Mouse (Mus musculus) hindbrain, embryonic 14.5 days (tissue): ENCODE measurements around the gene Alkbh2. TPM values are rescaled to one million over a fixed set of nuclear protein-coding genes. Genes with fewer than 3 reads are reported as not detected.

ENCODE experiments used
- ATAC-seq: fragments of 200-750 bp; cut with Nextera tagmentation; 2 replicates; pipeline ENCODE4 v1.8.0; 2017; ENCODE audit warnings: moderate number of reproducible peaks, mild to moderate bottlenecking, moderate TSS enrichment, moderate library complexity; ENCODE audit not compliant: low FRiP score
- DNase-seq: peaks from one replicate; pipeline ENCODE4 v3.0.0-alpha.2; 2015; ENCODE audit warnings: low spot score
- H3K27ac ChIP-seq: fragments of 300-500 bp; sonication (generic); 2 replicates; pipeline ENCODE4 v1.5.1; 2014; ENCODE audit warnings: mild to moderate bottlenecking, moderate library complexity
- H3K27me3 ChIP-seq: fragments of 300-500 bp; sonication (generic); 2 replicates; pipeline ENCODE4 v1.6.1; 2014; ENCODE audit warnings: mild to moderate bottlenecking, low read length, mixed read lengths; ENCODE audit not compliant: control insufficient read depth, insufficient read depth
- H3K36me3 ChIP-seq: fragments of 300-500 bp; sonication (generic); replicated peaks from 2 replicates; pipeline ENCODE4 v1.6.1; 2014; ENCODE audit not compliant: control insufficient read depth, insufficient read depth
- H3K4me1 ChIP-seq: fragments of 300-500 bp; sonication (generic); replicated peaks from 2 replicates; pipeline ENCODE4 v1.6.1; 2014; ENCODE audit warnings: antibody characterized with exemption, low read length, mixed read lengths; ENCODE audit not compliant: control insufficient read depth, insufficient read depth
- H3K4me2 ChIP-seq: fragments of 300-500 bp; sonication (generic); replicated peaks from 2 replicates; pipeline ENCODE4 v1.6.1; 2014; ENCODE audit warnings: mild to moderate bottlenecking, moderate library complexity
- H3K4me3 ChIP-seq: fragments of 300-500 bp; sonication (generic); replicated peaks from 2 replicates; pipeline ENCODE4 v1.5.1; 2014; ENCODE audit warnings: mild to moderate bottlenecking, low read length
- H3K9ac ChIP-seq: fragments of 300-500 bp; sonication (generic); 2 replicates; pipeline ENCODE4 v1.6.1; 2014
- H3K9me3 ChIP-seq: fragments of 300-500 bp; sonication (generic); 2 replicates; pipeline ENCODE4 v1.6.1; 2016; ENCODE audit warnings: low read length; ENCODE audit not compliant: control insufficient read depth
- WGBS: fragments of 180-500 bp; shearing (Covaris S2); extraction: QIAGEN DNeasy Blood & Tissue Kit; methylation state at CpG from one replicate; pipeline ENCODE4 v1.1.7; 2014; 5-methylcytosine and 5-hydroxymethylcytosine counted together
- polyA plus RNA-seq: library from polyadenylated mRNA; unstranded; fragments of >200 nt; fragmentation: Nextera tagmentation; extraction: Ambion mirVana; gene quantifications from 2 replicates; pipeline ENCODE4 v1.2.1, GENCODE M21; 2014

Gene Alkbh2
- polyA plus RNA-seq: 6.2 and 7.1 TPM in 2 replicates

DNA sequence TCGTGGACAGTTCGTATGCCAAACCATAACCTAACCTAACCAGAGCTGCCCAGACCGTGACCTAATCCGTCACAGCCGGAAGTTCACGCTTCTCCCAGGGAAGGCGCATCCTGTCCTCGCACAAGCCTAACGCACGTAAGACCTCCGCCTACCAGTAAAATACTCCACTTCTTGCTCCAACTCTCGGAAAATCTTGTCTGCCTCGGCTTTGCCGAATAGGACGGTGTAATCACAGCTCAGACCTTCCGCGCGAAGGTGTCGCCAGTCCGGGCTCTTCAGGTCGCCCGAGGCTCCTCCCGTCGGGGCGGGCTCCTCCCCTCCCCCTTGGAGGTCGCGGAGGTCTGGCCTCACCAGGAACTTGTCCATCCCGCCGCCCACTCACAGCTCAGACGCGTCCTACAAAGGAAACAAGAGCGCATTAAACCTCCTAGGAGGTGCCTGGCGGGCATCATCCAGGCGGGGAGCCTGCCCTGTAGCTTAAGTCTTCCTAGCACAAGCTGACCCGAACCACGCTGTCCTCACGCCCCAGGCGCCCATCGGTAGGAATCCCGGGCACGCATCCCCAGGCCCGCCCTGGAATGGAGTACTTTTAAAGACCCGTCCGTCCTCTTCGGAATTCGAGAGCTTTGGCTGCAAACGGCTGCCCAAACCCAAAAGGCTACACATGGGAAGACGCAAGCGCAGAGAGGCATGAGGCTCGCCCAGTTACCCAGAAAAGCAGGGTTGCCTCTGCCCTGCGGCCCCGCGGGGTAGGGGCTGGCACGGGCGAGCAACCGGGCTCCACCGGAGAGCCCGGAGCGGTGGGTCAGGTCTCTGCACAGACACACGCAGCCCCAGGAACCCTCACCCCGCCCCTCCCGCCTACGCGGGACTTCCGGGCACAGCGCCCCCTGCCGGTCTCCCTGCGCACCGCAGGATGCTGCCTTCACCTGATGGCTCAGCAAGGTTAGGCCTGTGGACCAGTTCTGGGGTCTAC is at the start of gene Alkbh2:
Alkbh2 (minus strand) TSS at position 845 of the 976 bp plus-strand sequence.
- under 1% methylated on average over 69 of the region's 69 CpGs for WGBS
- ATAC-seq: peak; percentile 32

DNA sequence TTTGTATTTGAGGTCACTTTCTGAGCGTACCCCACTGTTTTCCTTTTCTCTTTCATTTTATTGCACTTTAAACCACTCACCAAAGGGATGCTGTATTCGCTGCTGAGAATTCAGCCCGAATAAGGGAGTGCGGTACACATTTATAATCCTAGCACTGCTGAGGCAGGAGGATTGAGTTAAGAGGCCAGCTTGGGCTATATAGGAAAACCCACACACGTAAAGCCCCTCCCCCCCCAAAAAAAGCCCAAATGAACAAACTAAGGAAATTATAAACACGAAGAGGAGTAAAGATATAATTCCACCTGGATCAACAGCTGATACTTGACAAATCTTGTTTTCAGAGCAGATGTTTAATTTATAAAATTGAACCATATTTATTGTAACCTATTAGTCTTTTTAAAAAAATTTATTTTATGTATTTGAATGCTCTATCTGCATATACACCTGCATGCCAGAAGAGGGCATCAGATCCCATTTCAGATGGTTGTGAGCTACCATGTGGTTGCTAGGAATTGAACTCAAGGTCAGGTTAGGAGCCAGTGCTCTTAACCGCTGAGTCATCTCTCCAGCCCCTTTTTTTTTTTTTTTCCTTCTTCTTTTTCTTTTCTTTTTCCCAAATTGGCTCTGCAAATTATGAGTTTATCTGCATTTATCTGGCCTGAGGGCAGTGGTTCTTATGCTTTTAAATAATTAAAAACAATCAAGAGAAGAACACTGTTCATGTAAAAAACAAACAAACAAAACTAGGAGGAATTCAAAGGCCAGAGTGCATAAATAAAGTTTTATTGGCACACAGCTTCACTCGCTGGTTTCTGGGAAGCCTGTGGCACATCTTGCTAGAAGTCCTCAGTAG is 48.8 kb upstream of the Alkbh2 start:
- ATAC-seq: no peak
- Histone ChIP-seq H3K4me2 (no peak overlapping the region), H3K36me3 (no peaks in the 10 kb centered on the region), H3K4me3 (no peak overlapping the region), H3K27ac (no peak overlapping the region), H3K9me3 (no peaks in the 10 kb centered on the region), H3K27me3 (peaks cover 21% of the 10 kb centered on the region), H3K4me1 (no peaks in the 10 kb centered on the region), H3K9ac (no peak overlapping the region)
- DNase-seq: no peak
- WGBS: 61% methylated on average over 8 of the region's 8 CpGs

More for the DNA sequence above, at the start of gene Alkbh2:
- H3K27ac ChIP-seq: peak within 1 kb of the TSS; percentile 82
- peak; percentile 93 for DNase-seq
- H3K9me3 ChIP-seq: no peaks in the 10 kb centered on the region
- H3K9ac ChIP-seq: peak within 1 kb of the TSS; percentile 74
- peak within 1 kb of the TSS; percentile 89 for H3K4me2 ChIP-seq
- H3K27me3 ChIP-seq: no peaks in the 10 kb centered on the region
- H3K36me3 ChIP-seq: peaks cover 25% of the 10 kb centered on the region
- H3K4me1 ChIP-seq: peaks cover 10% of the 10 kb centered on the region; the same call in 1 of the 2 replicates
- peak within 1 kb of the TSS; percentile 65 for H3K4me3 ChIP-seq

DNA sequence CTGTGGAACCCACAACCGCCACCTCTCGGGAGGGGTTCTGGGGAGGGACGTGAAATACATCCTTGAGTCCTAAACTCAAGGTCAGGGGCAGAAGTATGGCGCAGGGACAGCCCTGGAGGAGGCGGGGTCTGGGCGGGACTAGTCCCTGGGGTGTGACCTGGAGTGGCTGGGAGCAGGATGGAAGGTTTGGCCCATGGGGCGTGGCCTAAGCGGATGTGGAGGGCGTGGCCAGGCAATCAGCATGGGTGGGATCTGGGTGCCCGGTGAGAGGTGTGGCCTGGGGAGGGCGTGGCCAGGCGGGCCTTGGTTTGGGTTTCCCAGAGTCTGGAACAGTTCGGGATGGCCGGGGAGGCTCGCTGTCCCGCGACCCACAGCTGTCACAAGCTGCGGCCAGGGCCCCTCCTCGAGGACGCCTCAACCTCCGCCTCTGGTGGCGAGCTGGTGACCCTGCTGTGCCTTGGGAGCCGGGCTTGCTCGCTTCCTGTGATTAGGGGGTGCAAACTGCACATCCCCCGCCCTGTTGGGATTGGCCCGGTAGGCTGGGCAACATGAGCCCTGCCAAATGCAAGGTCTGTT is 47.7 kb upstream of the Alkbh2 start:
- DNase-seq: peak; percentile 57
- ATAC-seq: peak; percentile 74
- WGBS: under 1% methylated on average over 26 of the region's 26 CpGs
- Histone ChIP-seq H3K4me3 (peak overlapping the region; percentile 27), H3K27ac (no peak overlapping the region), H3K9me3 (no peaks in the 10 kb centered on the region), H3K36me3 (no peaks in the 10 kb centered on the region), H3K9ac (peak overlapping the region; percentile 42; the same call in 1 of the 2 replicates), H3K4me2 (peak overlapping the region; percentile 54), H3K27me3 (peaks cover 21% of the 10 kb centered on the region), H3K4me1 (no peaks in the 10 kb centered on the region)

DNA sequence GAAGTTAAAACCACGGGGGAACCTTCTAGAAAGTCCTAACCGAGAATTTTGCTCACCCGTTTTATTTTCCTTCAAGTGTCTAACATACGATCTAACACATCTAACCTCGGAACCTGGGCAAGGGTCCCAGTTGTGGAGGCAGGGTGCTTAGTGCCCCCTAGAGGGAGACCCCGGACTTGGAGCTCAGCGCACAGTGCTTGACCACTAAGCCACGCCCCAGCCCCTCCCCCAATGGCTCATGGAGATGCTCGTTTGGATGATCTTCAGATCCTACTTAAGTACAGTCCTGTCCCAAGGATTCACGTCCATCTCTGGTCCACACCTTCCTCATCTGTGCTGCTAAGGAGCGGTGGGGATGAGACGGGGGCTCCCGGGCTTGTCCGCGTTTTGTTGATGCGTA is 46.6 kb upstream of the Alkbh2 start:
- Histone ChIP-seq H3K27me3 (peaks cover 21% of the 10 kb centered on the region), H3K4me1 (no peaks in the 10 kb centered on the region), H3K4me2 (no peak overlapping the region), H3K4me3 (no peak overlapping the region), H3K27ac (no peak overlapping the region), H3K36me3 (no peaks in the 10 kb centered on the region), H3K9me3 (no peaks in the 10 kb centered on the region), H3K9ac (no peak overlapping the region)
- DNase-seq (peak; percentile 38), ATAC-seq (no peak)
- WGBS: 15% methylated on average over 16 of the region's 16 CpGs

DNA sequence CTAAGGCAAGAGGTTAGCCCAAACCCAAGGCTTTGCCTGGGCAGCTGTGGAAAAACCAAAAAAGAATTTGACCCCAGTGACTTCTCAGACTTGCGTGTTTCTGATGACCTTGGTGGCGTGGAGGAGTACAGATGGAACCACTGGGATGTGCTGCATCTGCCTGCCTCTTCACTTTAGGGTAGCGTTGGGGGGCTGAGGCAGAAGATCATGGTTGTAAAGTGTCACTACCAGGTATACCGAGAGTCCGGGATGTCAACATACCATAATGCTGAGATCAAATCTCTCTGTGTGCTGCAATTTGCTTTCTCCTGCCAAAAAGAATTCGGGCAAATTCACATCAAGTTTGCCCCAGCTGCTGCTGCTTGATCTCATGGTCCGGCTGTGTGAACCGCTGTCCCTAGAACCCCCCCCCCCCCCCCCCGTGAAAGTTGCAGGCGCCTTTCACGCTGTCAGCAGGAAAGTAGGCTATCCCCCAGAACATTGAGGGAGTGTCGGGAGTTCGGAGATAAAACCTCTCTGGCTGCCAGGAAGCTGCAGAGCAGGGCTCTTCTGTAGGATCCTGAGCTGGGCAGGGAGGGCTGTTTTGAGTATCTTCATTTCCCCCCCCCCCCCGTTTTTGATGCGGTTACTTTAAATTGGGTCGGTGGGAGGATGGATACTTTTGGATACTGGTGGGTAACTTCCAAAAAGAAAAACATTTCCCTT is 46.0 kb upstream of the Alkbh2 start:
- Histone ChIP-seq H3K4me1 (no peaks in the 10 kb centered on the region), H3K27me3 (peaks cover 21% of the 10 kb centered on the region), H3K4me2 (no peak overlapping the region), H3K4me3 (no peak overlapping the region), H3K27ac (no peak overlapping the region), H3K36me3 (no peaks in the 10 kb centered on the region), H3K9ac (no peak overlapping the region), H3K9me3 (no peaks in the 10 kb centered on the region)
- 34% methylated on average over 16 of the region's 16 CpGs for WGBS
- ATAC-seq (no peak), DNase-seq (no peak)

DNA sequence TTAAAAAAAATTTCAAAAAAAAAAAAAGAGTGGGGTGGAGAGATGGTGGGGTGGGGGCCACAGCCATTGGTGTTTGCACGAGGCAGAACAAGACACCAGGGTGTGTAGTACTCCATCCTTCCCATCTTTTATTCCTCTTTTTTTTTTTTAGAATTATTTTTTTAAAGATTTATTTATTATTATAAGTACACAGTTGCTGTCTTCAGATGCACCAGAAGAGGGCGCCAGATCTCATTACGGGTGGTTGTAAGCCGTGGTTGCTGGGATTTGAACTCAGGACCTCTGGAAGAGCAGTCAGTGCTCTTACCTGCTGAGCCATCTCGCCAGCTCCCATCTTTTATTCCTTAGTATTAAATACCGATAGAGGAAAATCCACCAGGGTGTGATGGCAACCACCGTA is 45.4 kb upstream of the Alkbh2 start:
- Histone ChIP-seq H3K9me3 (no peaks in the 10 kb centered on the region), H3K4me3 (no peak overlapping the region), H3K9ac (no peak overlapping the region), H3K4me2 (no peak overlapping the region), H3K27me3 (peaks cover 21% of the 10 kb centered on the region), H3K36me3 (no peaks in the 10 kb centered on the region), H3K27ac (no peak overlapping the region), H3K4me1 (no peaks in the 10 kb centered on the region)
- WGBS: 75% methylated on average over 7 of the region's 7 CpGs
- ATAC-seq (no peak), DNase-seq (no peak)

DNA sequence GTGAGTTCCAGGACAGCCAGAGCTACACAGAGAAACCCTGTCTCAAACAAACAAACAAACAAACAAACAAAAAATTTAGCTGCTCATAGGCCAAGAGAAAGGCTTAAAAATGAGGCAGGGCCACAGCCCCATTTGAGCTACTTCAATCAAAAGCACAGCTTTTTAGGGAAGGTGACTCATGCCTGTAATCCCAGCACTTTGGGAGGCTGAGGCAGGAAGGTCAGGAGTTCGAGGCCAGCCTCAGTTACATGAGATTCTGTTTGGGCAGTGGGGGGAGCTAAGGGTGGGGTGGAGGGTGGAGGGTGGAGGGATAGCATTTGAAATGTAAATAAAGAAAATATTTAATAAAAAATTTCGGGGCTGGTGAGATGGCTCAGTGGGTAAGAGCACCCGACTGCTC is 44.9 kb upstream of the Alkbh2 start:
- no peak for ATAC-seq
- Histone ChIP-seq H3K27ac (no peak overlapping the region), H3K36me3 (no peaks in the 10 kb centered on the region), H3K27me3 (peaks cover 21% of the 10 kb centered on the region), H3K9ac (no peak overlapping the region), H3K9me3 (no peaks in the 10 kb centered on the region), H3K4me3 (no peak overlapping the region), H3K4me1 (no peaks in the 10 kb centered on the region), H3K4me2 (no peak overlapping the region)
- WGBS: 89% methylated on average over 3 of the region's 3 CpGs
- DNase-seq: no peak

DNA sequence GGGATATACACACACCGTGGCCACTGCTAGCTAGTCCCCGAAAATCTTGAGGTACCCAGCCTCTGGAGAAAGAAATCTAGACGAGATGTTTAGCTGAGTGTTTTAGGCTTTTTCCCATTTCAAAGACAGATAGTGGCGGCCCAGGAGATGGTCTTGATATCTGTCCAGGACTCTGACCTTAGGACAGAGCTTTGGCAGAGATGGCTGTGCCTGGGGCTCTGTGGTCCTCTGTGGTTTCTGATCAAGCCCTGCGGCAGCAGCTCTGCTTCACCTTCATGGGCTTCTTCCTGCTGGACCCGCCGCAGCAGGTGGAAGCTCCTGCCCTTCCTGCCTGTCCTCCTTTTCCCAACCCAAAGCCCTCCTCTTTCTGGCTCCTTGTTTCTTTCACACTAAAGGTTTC is 42.3 kb upstream of the Alkbh2 start:
- Histone ChIP-seq H3K36me3 (no peaks in the 10 kb centered on the region), H3K4me2 (no peak overlapping the region), H3K4me3 (no peak overlapping the region), H3K9me3 (no peaks in the 10 kb centered on the region), H3K27me3 (peaks cover 8% of the 10 kb centered on the region), H3K4me1 (no peaks in the 10 kb centered on the region), H3K9ac (no peak overlapping the region), H3K27ac (no peak overlapping the region)
- ATAC-seq (no peak), DNase-seq (no peak)
- WGBS: 86% methylated on average over 7 of the region's 7 CpGs
